Mouse (Mus musculus) thymus, adult 2 months (tissue): ENCODE measurements around the gene Dnajc27. TPM values are rescaled to one million over a fixed set of nuclear protein-coding genes. Genes with fewer than 3 reads are reported as not detected.

ENCODE experiments used
- DNase-seq: peaks from one replicate; pipeline ENCODE4 v3.0.0; 2021
- H3K27ac ChIP-seq: fragments of 200-500 bp; 2 replicates; pipeline ENCODE4 v1.5.1; 2012; ENCODE audit warnings: low read length, control low read depth; ENCODE audit not compliant: control insufficient read depth, insufficient read depth
- H3K27me3 ChIP-seq: fragments of 200-500 bp; 2 replicates; pipeline ENCODE4 v1.6.1; 2012; ENCODE audit warnings: mild to moderate bottlenecking, low read length, moderate library complexity, mixed read lengths; ENCODE audit not compliant: control insufficient read depth, insufficient read depth
- H3K36me3 ChIP-seq: fragments of 200-500 bp; 2 replicates; pipeline ENCODE4 v1.6.1; 2012; ENCODE audit warnings: mild to moderate bottlenecking, low read length, moderate library complexity; ENCODE audit not compliant: control insufficient read depth, insufficient read depth
- H3K4me1 ChIP-seq: fragments of 200-500 bp; replicated peaks from 2 replicates; pipeline ENCODE4 v1.6.1; 2012; ENCODE audit warnings: low read length; ENCODE audit not compliant: control insufficient read depth, insufficient read depth
- H3K4me3 ChIP-seq: fragments of 200-500 bp; 2 replicates; pipeline ENCODE4 v1.5.1; 2012; ENCODE audit warnings: mild to moderate bottlenecking, low read length, control low read depth, moderate library complexity; ENCODE audit not compliant: control insufficient read depth, insufficient read depth
- CTCF ChIP-seq: fragments of 200-500 bp; IDR thresholded peaks from 2 replicates; pipeline ENCODE4 v1.5.1; 2012; ENCODE audit warnings: mild to moderate bottlenecking, control low read depth, low read length, moderate library complexity, borderline replicate concordance; ENCODE audit not compliant: control insufficient read depth, poor library complexity, insufficient read depth; ENCODE audit errors: extremely low read depth
- POLR2A ChIP-seq: fragments of 200-500 bp; IDR thresholded peaks from 2 replicates; pipeline ENCODE4 v1.6.1; 2012; ENCODE audit warnings: mild to moderate bottlenecking, low read length, control low read depth, moderate library complexity; ENCODE audit not compliant: control insufficient read depth, poor library complexity, insufficient read depth; ENCODE audit errors: extremely low read depth
- WGBS: fragments of 180-500 bp; shearing (Covaris S2); methylation state at CpG from one replicate; pipeline ENCODE4 v1.1.7; 2018; 5-methylcytosine and 5-hydroxymethylcytosine counted together
- polyA plus RNA-seq: library from polyadenylated mRNA; depleted of rRNA; stranded (reverse); fragments of >200 nt; gene quantifications from 2 replicates; pipeline ENCODE4 v1.2.3, GENCODE M21; 2012

Dnajc27 gene
- polyA plus RNA-seq, 1 experiment, result 8.9 TPM

DNA sequence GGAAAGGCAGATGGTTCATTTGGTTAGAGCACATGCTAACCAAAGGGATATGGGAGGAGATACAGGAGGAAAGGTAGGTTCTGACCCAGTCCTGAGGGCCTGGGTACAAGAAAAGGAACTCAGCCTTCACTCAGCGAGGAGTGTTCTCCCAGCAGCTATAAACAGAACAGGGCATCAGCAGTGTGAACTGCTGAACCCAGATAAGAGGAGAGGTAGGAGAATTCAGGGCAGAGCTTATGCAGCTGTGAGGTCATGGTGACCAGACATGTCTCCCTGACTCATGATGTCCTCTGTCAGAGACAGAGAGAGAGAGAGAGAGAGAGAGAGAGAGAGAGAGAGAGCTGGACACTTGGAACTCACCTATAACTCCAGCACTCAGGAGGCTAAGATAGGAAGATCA lies 36.4 kb upstream of the Dnajc27 start:
- H3K4me1 ChIP-seq, result no peaks in the 10 kb centered on the region
- no peak for DNase-seq
- H3K36me3 ChIP-seq, result no peaks in the 10 kb centered on the region
- no peak for TF ChIP-seq POLR2A
- no peak for TF ChIP-seq CTCF
- H3K4me3 ChIP-seq, result no peak overlapping the region
- H3K27me3 ChIP-seq, result no peaks in the 10 kb centered on the region
- H3K27ac ChIP-seq, result no peak overlapping the region
- 88% methylated on average over 1 of the region's 1 CpGs for WGBS

GRCm38 (mm10) chr12:4048031-4048430 lies 34.4 kb upstream of the Dnajc27 start:
- no peaks in the 10 kb centered on the region for H3K27me3 ChIP-seq
- WGBS, result 5% methylated on average over 6 of the region's 6 CpGs
- no peaks in the 10 kb centered on the region for H3K4me1 ChIP-seq
- no peaks in the 10 kb centered on the region for H3K36me3 ChIP-seq
- TF ChIP-seq POLR2A, result no peak
- no peak for TF ChIP-seq CTCF
- peak; percentile 4 for DNase-seq
- no peak overlapping the region for H3K4me3 ChIP-seq
- H3K27ac ChIP-seq, result no peak overlapping the region

DNA sequence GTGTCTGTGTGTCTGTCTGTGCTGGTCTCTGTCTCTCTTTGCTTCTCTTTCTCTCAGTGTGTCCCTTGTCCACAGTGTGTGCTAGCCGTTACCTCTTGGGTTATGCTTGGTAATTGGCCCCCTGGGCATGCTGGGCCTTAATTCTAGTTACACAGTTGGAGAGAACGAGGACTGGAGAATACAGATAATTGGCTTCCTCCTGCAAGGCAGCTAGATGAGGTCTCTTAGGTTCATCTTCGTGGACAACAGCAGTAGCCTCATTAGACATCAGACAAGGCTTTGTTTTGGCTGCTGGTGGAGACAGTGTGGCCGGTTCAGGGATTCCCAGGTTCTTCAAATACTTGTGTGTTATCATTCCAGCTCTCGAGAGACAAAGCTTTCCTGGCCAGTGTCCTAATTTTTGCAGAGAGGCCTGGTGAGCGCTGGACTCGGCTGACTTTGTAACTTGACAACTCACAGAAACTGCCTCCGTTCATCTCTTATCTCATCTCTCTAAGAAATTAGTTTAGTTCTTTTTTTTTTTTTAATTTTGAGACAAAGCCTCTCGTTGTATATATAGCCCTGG lies 31.4 kb upstream of the Dnajc27 start:
- WGBS, result 91% methylated on average over 9 of the region's 9 CpGs
- Histone ChIP-seq H3K27me3 (no peaks in the 10 kb centered on the region), H3K36me3 (no peaks in the 10 kb centered on the region), H3K27ac (no peak overlapping the region), H3K4me3 (no peak overlapping the region), H3K4me1 (no peaks in the 10 kb centered on the region)
- TF ChIP-seq POLR2A (no peak), CTCF (no peak)
- DNase-seq, result no peak

DNA sequence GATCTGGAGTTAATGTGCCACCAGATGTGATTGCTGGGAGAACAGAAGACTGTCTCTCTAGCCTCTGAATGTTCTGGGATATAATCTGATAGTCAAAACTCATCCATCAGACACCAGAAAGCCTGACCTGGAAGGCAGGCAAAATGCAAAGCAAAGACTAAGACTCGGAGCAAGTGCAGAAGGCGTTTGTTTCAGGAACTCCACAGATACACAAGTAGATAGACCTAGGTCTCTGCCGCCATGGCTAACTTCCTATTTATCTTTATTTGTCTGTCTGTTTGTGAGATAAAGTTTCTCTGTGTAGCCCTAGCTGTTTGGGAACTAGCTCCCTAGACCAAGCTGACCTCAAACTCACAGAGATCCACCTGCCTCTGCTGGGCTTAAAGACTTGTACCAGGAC lies 28.7 kb upstream of the Dnajc27 start:
- DNase-seq, result no peak
- Histone ChIP-seq H3K27me3 (no peaks in the 10 kb centered on the region), H3K27ac (no peak overlapping the region), H3K36me3 (no peaks in the 10 kb centered on the region), H3K4me3 (no peak overlapping the region), H3K4me1 (no peaks in the 10 kb centered on the region)
- TF ChIP-seq CTCF (no peak), POLR2A (no peak)
- WGBS, result 80% methylated on average over 3 of the region's 3 CpGs

DNA sequence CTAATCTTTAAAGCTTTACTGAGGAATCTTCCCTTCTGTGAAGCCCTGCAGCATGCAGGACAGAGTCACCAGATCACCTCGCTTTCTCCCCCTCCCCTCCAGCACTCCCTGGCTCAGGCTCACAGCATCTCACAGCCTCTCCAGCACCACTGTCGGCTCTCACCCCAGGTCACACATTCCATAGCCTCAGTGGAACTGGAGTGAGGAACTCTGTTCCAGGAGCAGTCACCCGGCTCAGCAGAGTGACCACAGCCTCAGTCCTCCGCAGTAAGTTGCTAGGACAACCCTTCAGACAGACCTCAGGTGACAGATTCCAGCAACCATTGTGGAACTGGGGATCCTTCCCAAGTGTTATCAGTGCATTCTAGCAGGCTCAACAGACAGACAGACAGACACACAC lies 27.5 kb upstream of the Dnajc27 start:
- no peak overlapping the region for H3K4me3 ChIP-seq
- DNase-seq, result no peak
- WGBS, result 74% methylated on average over 4 of the region's 4 CpGs

GRCm38 (mm10) chr12:4058321-4058720 lies 24.1 kb upstream of the Dnajc27 start:
- H3K4me1 ChIP-seq, result no peaks in the 10 kb centered on the region
- no peaks in the 10 kb centered on the region for H3K27me3 ChIP-seq
- no peak for DNase-seq
- TF ChIP-seq CTCF, result no peak
- TF ChIP-seq POLR2A, result no peak
- no peaks in the 10 kb centered on the region for H3K36me3 ChIP-seq
- H3K4me3 ChIP-seq, result no peak overlapping the region
- H3K27ac ChIP-seq, result no peak overlapping the region
- WGBS, result 90% methylated on average over 9 of the region's 9 CpGs

More for the DNA sequence above, 27.5 kb upstream of the Dnajc27 start:
- Histone ChIP-seq H3K27me3 (no peaks in the 10 kb centered on the region), H3K27ac (no peak overlapping the region), H3K4me1 (no peaks in the 10 kb centered on the region), H3K36me3 (no peaks in the 10 kb centered on the region)
- no peak for TF ChIP-seq CTCF

DNA sequence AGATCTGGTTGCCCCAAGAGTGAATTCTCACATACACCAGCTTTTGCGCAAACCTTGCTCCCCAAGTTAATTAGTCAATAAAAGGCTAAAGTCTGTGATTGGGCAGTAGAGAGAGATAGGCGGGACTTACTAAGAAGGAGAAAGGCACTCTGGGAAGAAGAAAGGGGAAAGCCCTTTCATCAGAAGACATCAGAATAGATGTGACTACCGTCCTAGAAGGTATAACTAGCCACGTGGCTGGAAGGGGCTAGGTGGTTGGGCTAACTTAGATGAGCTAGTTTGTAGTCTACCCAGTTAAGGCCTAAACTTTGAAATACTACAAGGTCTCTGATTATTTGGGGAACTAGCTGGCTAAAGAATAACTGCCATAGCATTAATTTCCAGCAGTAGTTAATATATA lies 22.7 kb upstream of the Dnajc27 start:
- Histone ChIP-seq H3K4me1 (no peaks in the 10 kb centered on the region), H3K4me3 (no peak overlapping the region), H3K27ac (no peak overlapping the region), H3K36me3 (no peaks in the 10 kb centered on the region), H3K27me3 (no peaks in the 10 kb centered on the region)
- DNase-seq, result no peak
- WGBS, result 87% methylated on average over 4 of the region's 4 CpGs
- TF ChIP-seq CTCF (no peak), POLR2A (no peak)
